Mouse (Mus musculus): Measurements from ENCODE around the gene Dync1i1. TPM values are rescaled to one million over a fixed set of nuclear protein-coding genes. Genes with fewer than 3 reads are reported as not detected.

Gene Dync1i1
- polyA plus RNA-seq, 1 experiment from 2014 or later = 3.7 TPM

DNA sequence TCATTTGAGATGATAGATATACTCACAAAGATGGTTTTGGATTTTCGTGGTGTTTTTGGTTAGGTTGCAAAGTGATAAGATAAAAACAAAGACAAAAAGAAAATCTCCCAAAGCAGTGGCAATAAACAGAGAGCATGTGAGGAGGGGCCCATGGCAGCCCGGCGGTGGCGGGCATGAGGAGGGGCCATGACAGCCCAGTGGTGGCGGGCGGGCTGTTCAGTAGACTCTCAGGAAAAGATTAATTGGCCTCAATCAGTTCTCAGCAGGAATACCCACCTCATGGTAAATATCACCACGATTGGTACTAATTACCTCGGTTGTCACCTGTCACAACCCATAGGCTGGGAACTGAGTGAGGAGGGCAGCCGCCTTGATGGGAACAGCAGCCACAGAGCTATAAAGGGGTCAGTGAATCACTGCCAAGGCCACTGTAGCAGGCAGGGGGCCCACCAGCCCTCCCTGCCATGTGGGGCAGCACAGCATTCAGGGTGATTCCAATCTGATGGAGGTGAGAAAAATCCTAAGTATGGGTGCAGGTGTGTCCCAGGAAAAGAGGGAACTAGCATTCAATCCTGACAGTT, 224.5 kb downstream of the Dync1i1 start:
- H3K9me3 ChIP-seq (replicated peaks) = no peaks in the 10 kb centered on the region
- 53% methylated on average over 9 of the region's 9 CpGs for WGBS
- H3K4me2 ChIP-seq = no peak overlapping the region
- H3K27ac ChIP-seq = no peak overlapping the region
- no peak overlapping the region for H3K9ac ChIP-seq
- no peak for ATAC-seq (replicated peaks; ENCODE audit: low FRiP score)
- no peaks in the 10 kb centered on the region for H3K27me3 ChIP-seq
- no peaks in the 10 kb centered on the region for H3K4me1 ChIP-seq
- H3K4me3 ChIP-seq (replicated peaks) = no peak overlapping the region
- no peaks in the 10 kb centered on the region for H3K36me3 ChIP-seq

- no peaks in the 10 kb centered on the region for H3K9me3 ChIP-seq (replicated peaks)
- H3K4me2 ChIP-seq = no peak overlapping the region
- no peak overlapping the region for H3K4me3 ChIP-seq (replicated peaks)
- H3K36me3 ChIP-seq = no peaks in the 10 kb centered on the region
- no peak overlapping the region for H3K27ac ChIP-seq
- no peak overlapping the region for H3K9ac ChIP-seq
- no peaks in the 10 kb centered on the region for H3K27me3 ChIP-seq
- H3K4me1 ChIP-seq = no peaks in the 10 kb centered on the region
- WGBS = 60% methylated on average over 10 of the region's 10 CpGs
- ATAC-seq (replicated peaks; ENCODE audit: low FRiP score) = no peak
Observed at GRCm38 (mm10) chr6:5956316-5956913, 231.0 kb downstream of the Dync1i1 start.

- Histone ChIP-seq H3K27me3 (no peaks in the 10 kb centered on the region), H3K9ac (no peak overlapping the region), H3K36me3 (no peaks in the 10 kb centered on the region), H3K4me3 (replicated peaks) (no peak overlapping the region), H3K9me3 (replicated peaks) (no peaks in the 10 kb centered on the region), H3K4me1 (no peaks in the 10 kb centered on the region), H3K27ac (no peak overlapping the region), H3K4me2 (no peak overlapping the region)
- ATAC-seq (replicated peaks; ENCODE audit: low FRiP score) = no peak
- WGBS = 86% methylated on average over 4 of the region's 4 CpGs
Observed at GRCm38 (mm10) chr6:5960728-5961127, 235.3 kb downstream of the Dync1i1 start.

DNA sequence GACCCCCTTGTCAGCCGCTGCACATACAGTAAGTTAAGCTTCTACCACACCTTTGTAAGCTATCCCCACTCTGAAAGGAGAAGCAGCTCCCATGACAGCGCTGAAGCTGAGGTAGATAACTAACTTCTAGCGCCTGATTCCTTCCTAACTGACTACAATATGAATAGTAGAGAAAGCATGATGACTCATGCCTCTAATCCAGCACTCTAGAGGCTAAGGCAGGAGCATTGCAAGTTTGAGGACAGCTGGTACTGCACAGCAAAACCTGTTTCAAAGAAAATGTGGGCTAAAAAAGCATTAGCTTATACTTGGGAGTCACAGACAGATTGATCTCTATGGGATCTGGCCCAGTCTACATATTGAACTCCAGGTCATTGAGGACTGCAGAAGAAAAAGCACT, 236.5 kb downstream of the Dync1i1 start:
- Histone ChIP-seq H3K27me3 (no peaks in the 10 kb centered on the region), H3K9ac (no peak overlapping the region), H3K9me3 (replicated peaks) (no peaks in the 10 kb centered on the region), H3K4me3 (replicated peaks) (no peak overlapping the region), H3K27ac (no peak overlapping the region), H3K4me2 (no peak overlapping the region), H3K4me1 (no peaks in the 10 kb centered on the region), H3K36me3 (no peaks in the 10 kb centered on the region)
- no peak for ATAC-seq (replicated peaks; ENCODE audit: low FRiP score)
- 92% methylated on average over 3 of the region's 3 CpGs for WGBS

DNA sequence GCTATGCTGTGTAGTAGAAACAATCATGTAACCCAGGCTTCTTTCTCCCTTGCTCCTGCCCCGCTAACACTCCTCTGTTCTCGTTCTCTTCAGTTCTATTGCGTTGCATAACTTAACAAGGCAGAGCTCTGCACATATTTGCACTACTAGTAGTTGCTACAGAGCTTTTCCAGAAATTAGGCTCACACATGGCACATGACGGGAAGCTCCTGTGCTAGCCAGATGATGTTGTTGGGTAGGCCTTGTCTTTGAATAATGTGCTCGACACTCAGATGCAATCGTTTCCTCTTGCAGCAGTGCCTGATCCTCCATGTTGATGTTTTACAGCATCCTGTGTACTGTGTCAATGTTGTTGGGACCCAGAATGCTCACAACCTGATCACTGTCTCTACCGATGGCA, 240.9 kb downstream of the Dync1i1 start:
- Histone ChIP-seq H3K27ac (no peak overlapping the region), H3K4me2 (no peak overlapping the region), H3K4me1 (no peaks in the 10 kb centered on the region), H3K9ac (no peak overlapping the region), H3K4me3 (replicated peaks) (no peak overlapping the region), H3K36me3 (no peaks in the 10 kb centered on the region), H3K27me3 (no peaks in the 10 kb centered on the region), H3K9me3 (replicated peaks) (no peaks in the 10 kb centered on the region)
- ATAC-seq (replicated peaks; ENCODE audit: low FRiP score) = no peak
- 94% methylated on average over 7 of the region's 7 CpGs for WGBS

- no peak for ATAC-seq (replicated peaks; ENCODE audit: low FRiP score)
Observed at GRCm38 (mm10) chr6:5966806-5967445, 241.5 kb downstream of the Dync1i1 start.

DNA sequence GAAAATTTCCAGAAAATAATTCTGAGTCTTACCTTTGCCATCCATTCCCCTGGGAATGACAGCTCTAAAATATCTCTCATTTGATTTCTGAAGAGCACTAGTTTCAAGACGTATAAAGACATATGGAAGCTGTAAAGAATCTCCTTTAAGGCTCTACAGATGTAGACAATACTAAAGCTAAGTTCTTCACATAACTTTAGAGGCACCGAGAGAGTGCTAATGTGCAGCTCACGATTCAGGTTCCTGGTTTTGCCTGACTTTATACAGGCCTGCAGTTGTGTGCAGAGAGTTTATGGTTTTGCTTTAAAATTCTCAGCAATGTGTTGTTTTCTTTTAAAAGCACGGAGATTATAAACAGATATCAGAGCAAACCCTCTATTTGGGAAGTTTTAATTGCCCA, 242.1 kb downstream of the Dync1i1 start:
- H3K4me3 ChIP-seq (replicated peaks) = no peak overlapping the region
- no peaks in the 10 kb centered on the region for H3K4me1 ChIP-seq
- H3K36me3 ChIP-seq = no peaks in the 10 kb centered on the region
- no peaks in the 10 kb centered on the region for H3K27me3 ChIP-seq
- ATAC-seq (replicated peaks; ENCODE audit: low FRiP score) = no peak
- WGBS = 81% methylated on average over 4 of the region's 4 CpGs
- H3K9me3 ChIP-seq (replicated peaks) = no peaks in the 10 kb centered on the region
- no peak overlapping the region for H3K9ac ChIP-seq
- no peak overlapping the region for H3K27ac ChIP-seq
- no peak overlapping the region for H3K4me2 ChIP-seq

More at GRCm38 (mm10) chr6:5966806-5967445, 241.5 kb downstream of the Dync1i1 start:
- Histone ChIP-seq H3K9ac (no peak overlapping the region), H3K4me1 (no peaks in the 10 kb centered on the region), H3K9me3 (replicated peaks) (no peaks in the 10 kb centered on the region), H3K4me2 (no peak overlapping the region), H3K36me3 (no peaks in the 10 kb centered on the region), H3K27me3 (no peaks in the 10 kb centered on the region), H3K27ac (no peak overlapping the region), H3K4me3 (replicated peaks) (no peak overlapping the region)
- 78% methylated on average over 8 of the region's 8 CpGs for WGBS

DNA sequence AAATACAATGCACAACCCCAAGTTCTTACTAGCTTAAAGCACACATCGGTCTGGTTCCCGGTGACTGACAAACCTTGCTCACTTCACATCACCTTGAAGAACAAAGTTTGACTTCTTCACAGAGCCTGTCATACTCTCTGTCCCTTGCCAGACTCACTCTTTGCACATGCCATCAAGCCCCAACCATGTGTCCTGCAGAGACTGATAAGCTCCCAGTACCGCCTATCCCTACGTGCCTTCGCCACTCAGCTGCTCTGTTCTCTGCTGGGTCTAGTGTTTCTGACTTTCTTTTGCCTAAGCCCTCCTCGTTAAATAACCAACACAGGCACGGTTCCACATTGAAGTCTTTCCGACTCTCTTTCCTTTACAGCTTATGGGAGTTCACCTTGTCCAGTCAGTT, 244.2 kb downstream of the Dync1i1 start:
- Histone ChIP-seq H3K27me3 (no peaks in the 10 kb centered on the region), H3K36me3 (no peaks in the 10 kb centered on the region), H3K27ac (no peak overlapping the region), H3K9me3 (replicated peaks) (no peaks in the 10 kb centered on the region), H3K9ac (no peak overlapping the region), H3K4me1 (no peaks in the 10 kb centered on the region), H3K4me3 (replicated peaks) (no peak overlapping the region), H3K4me2 (no peak overlapping the region)
- 88% methylated on average over 8 of the region's 8 CpGs for WGBS
- no peak for ATAC-seq (replicated peaks; ENCODE audit: low FRiP score)

- no peaks in the 10 kb centered on the region for H3K36me3 ChIP-seq
- 0 out of 2 replicates have a peak, but pooled peaks have one; percentile 49 for ATAC-seq (replicated peaks; ENCODE audit: low FRiP score)
- H3K4me2 ChIP-seq = no peak overlapping the region
- WGBS = 25% methylated on average over 4 of the region's 4 CpGs
- no peak overlapping the region for H3K9ac ChIP-seq
- no peak overlapping the region for H3K4me3 ChIP-seq (replicated peaks)
- H3K9me3 ChIP-seq (replicated peaks) = no peaks in the 10 kb centered on the region
- no peaks in the 10 kb centered on the region for H3K27me3 ChIP-seq
- peak overlapping the region; percentile 68 for H3K27ac ChIP-seq
- H3K4me1 ChIP-seq = 0 out of 2 replicates have a peak, but pooled peaks cover 4% of the 10 kb centered on the region
Observed at GRCm38 (mm10) chr6:5976241-5976640, 250.8 kb downstream of the Dync1i1 start.

DNA sequence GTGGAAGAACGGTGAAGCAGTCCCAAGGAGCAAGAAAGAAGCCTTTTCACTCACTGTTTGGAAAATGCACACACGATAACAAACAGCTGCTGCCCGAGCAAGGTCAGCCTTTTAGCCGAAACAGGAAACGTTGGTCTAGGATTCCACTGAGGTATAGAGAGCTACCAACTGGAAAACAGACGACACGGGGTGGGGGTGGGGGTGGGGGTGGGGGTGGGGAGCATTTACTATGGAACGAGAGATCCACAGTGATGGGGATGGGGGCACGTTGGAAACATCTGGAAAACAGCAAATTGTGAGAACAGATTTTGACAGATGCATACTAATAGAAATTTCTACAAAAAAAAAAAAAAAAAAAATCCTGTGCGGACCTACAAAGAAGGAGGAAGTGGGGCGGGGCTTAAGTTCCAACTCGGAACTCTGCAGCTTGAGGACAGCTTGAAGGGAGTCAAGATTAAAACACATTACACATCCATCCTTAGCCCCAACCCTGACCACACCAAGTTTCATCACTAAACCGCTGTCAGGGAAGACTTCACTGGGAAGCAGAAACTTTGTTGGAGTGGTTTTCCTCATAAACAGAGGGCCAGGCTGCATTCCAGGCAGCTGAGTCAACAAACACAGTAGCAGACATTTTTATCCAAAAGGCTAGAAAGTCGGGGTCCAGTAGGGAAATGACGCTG, 251.9 kb downstream of the Dync1i1 start:
- Histone ChIP-seq H3K9ac (no peak overlapping the region), H3K4me2 (no peak overlapping the region), H3K4me3 (replicated peaks) (no peak overlapping the region), H3K4me1 (0 out of 2 replicates have a peak, but pooled peaks cover 4% of the 10 kb centered on the region), H3K36me3 (no peaks in the 10 kb centered on the region), H3K27ac (peak overlapping the region; percentile 68), H3K27me3 (no peaks in the 10 kb centered on the region), H3K9me3 (replicated peaks) (no peaks in the 10 kb centered on the region)
- no peak; the same call in 1 of the 2 replicates for ATAC-seq (replicated peaks; ENCODE audit: low FRiP score)
- WGBS = 46% methylated on average over 15 of the region's 15 CpGs

DNA sequence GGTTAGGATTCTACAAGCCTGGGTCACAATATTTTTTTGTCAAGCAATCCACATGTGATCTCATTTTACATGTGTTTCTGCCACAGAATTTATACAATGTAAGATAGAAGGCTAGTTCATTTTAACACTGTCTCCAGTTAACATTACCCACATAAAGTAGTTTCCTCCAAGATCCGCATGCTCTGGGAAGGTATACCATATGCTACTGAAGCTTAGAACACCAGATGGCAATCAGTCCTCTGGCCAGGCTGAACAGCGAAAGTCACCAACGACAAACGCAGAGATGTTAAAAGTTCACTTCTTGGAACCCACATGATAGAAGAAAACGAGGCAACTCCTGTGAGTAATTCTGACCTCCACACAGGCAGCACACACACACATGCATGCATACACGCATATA, 265.8 kb downstream of the Dync1i1 start:
- Histone ChIP-seq H3K27ac (no peak overlapping the region), H3K4me3 (replicated peaks) (no peak overlapping the region), H3K4me1 (peaks cover 13% of the 10 kb centered on the region; the same call in 1 of the 2 replicates), H3K9me3 (replicated peaks) (no peaks in the 10 kb centered on the region), H3K36me3 (no peaks in the 10 kb centered on the region), H3K9ac (no peak overlapping the region), H3K4me2 (no peak overlapping the region), H3K27me3 (no peaks in the 10 kb centered on the region)
- ATAC-seq (replicated peaks; ENCODE audit: low FRiP score) = no peak
- WGBS = 74% methylated on average over 6 of the region's 6 CpGs
